Mouse (Mus musculus) heart, embryonic 14.5 days (tissue): ENCODE measurements around the gene Vps26c. TPM values are rescaled to one million over a fixed set of nuclear protein-coding genes. Genes with fewer than 3 reads are reported as not detected.

ENCODE experiments used
- ATAC-seq: fragments of 200-750 bp; cut with Nextera tagmentation; 2 replicates; pipeline ENCODE4 v1.8.0; 2017; ENCODE audit warnings: low read depth, moderate TSS enrichment; ENCODE audit not compliant: insufficient number of reproducible peaks, insufficient read depth, low FRiP score
- H3K27ac ChIP-seq, 2 experiments: fragments of 200-500 bp in 1 of 2; fragments of 300-500 bp in 1 of 2; sonication (generic) in 1 of 2; replicated peaks in 1 of 2; 2 replicates each; pipeline ENCODE4 v1.5.1; 2012 to 2014; ENCODE audit warnings: low read depth in 2 of 2, low read length in 2 of 2, control low read depth in 1 of 2, mild to moderate bottlenecking in 1 of 2, mixed read lengths in 1 of 2; ENCODE audit not compliant: control insufficient read depth in 1 of 2, insufficient read depth in 1 of 2
- H3K27me3 ChIP-seq: fragments of 300-500 bp; sonication (generic); 2 replicates; pipeline ENCODE4 v1.6.1; 2014; ENCODE audit warnings: mild to moderate bottlenecking, low read length, control low read depth; ENCODE audit not compliant: control insufficient read depth, insufficient read depth
- H3K36me3 ChIP-seq: fragments of 300-500 bp; sonication (generic); 2 replicates; pipeline ENCODE4 v1.6.1; 2014; ENCODE audit warnings: mild to moderate bottlenecking, control low read depth, low read length, mixed read lengths; ENCODE audit not compliant: control insufficient read depth, insufficient read depth
- H3K4me1 ChIP-seq, 2 experiments: fragments of 200-500 bp in 1 of 2; fragments of 300-500 bp in 1 of 2; sonication (generic) in 1 of 2; 2 replicates each; pipeline ENCODE4 v1.6.1; 2012 to 2014; ENCODE audit warnings: low read length in 2 of 2, control low read depth in 1 of 2, mixed read lengths in 1 of 2; ENCODE audit not compliant: control insufficient read depth in 2 of 2, insufficient read depth in 2 of 2
- H3K4me2 ChIP-seq: fragments of 300-500 bp; sonication (generic); 2 replicates; pipeline ENCODE4 v1.6.1; 2014; ENCODE audit warnings: mild to moderate bottlenecking, low read length
- H3K4me3 ChIP-seq, 2 experiments: fragments of 200-500 bp in 1 of 2; fragments of 300-500 bp in 1 of 2; sonication (generic) in 1 of 2; 2 replicates each; pipeline ENCODE4 v1.5.1; 2012 to 2014; ENCODE audit warnings: low read length in 2 of 2, mild to moderate bottlenecking in 2 of 2, control low read depth in 1 of 2, low read depth in 1 of 2, moderate library complexity in 1 of 2; ENCODE audit not compliant: control insufficient read depth in 1 of 2, insufficient read depth in 1 of 2
- H3K9ac ChIP-seq: fragments of 300-500 bp; sonication (generic); 2 replicates; pipeline ENCODE4 v1.6.1; 2014; ENCODE audit warnings: mild to moderate bottlenecking, low read length
- H3K9me3 ChIP-seq: fragments of 300-500 bp; sonication (generic); 2 replicates; pipeline ENCODE4 v1.6.1; 2016; ENCODE audit warnings: low read length, control low read depth; ENCODE audit not compliant: control insufficient read depth
- WGBS: fragments of 180-500 bp; shearing (Covaris S2); extraction: QIAGEN DNeasy Blood & Tissue Kit; methylation state at CpG from one replicate; pipeline ENCODE4 v1.1.7; 2014; 5-methylcytosine and 5-hydroxymethylcytosine counted together
- polyA plus RNA-seq: library from polyadenylated mRNA; unstranded; fragments of >200 nt; fragmentation: Nextera tagmentation; extraction: Ambion mirVana; gene quantifications from 2 replicates; pipeline ENCODE4 v1.2.1, GENCODE M21; 2014

Vps26c gene
- polyA plus RNA-seq, 1 experiment from 2014 or later, result 56.3 TPM

GRCm38 (mm10) chr16:94545781-94546562, 19.3 kb upstream of the Vps26c start:
- no peak for ATAC-seq
- 45% methylated on average over 8 of the region's 8 CpGs for WGBS
- no peak overlapping the region for H3K27ac ChIP-seq
- H3K9me3 ChIP-seq, result no peaks in the 10 kb centered on the region
- H3K9ac ChIP-seq, result no peak overlapping the region
- H3K4me2 ChIP-seq, result no peak overlapping the region
- no peaks in the 10 kb centered on the region for H3K27me3 ChIP-seq
- H3K4me1 ChIP-seq, result peaks cover 7 to 15% of the 10 kb centered on the region in 2 experiments
- no peak overlapping the region for H3K4me3 ChIP-seq
- H3K36me3 ChIP-seq, result no peaks in the 10 kb centered on the region

DNA sequence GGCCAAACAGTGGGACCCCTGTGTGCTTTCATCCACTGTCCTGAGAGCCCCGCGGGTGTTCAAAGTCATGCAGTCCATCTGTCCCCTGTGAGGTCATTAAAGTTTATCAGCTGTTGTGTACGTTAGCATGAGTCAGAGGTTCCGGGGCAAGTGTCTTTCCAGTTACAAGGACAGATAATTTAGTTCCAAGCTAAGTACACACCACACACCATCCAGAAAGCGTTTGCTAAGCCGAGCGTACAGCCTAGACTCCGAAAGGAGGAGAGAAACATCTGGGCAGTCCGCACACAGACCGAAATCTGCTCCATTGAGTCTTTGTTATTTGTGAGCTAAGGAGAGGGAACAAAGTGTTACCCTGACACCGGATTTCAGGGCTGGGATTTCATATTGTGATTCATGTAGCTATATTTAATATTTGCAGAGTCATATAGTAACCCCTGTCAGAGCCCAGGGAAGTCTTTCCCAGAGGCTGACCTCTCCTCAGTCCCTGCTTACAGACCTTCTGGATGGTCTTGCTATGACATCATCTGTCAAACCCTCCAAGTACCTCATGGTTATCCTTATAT, 18.0 kb upstream of the Vps26c start:
- no peaks in the 10 kb centered on the region for H3K27me3 ChIP-seq
- ATAC-seq, result peak; percentile 62; the same call in 1 of the 2 replicates
- H3K27ac ChIP-seq, result peak overlapping the region; percentile 82 to 85
- H3K9ac ChIP-seq, result peak overlapping the region; percentile 54
- H3K4me3 ChIP-seq, result no peak overlapping the region
- H3K9me3 ChIP-seq, result no peaks in the 10 kb centered on the region
- H3K4me2 ChIP-seq, result peak overlapping the region; percentile 45
- WGBS, result 16% methylated on average over 11 of the region's 11 CpGs
- H3K36me3 ChIP-seq, result no peaks in the 10 kb centered on the region
- peaks cover 7 to 15% of the 10 kb centered on the region in 2 experiments for H3K4me1 ChIP-seq

GRCm38 (mm10) chr16:94542898-94543297, 16.3 kb upstream of the Vps26c start:
- 90% methylated on average over 8 of the region's 8 CpGs for WGBS
- Histone ChIP-seq H3K9ac (no peak overlapping the region), H3K36me3 (no peaks in the 10 kb centered on the region), H3K27me3 (no peaks in the 10 kb centered on the region), H3K9me3 (no peaks in the 10 kb centered on the region), H3K4me1 (peaks cover 7 to 15% of the 10 kb centered on the region in 2 experiments), H3K4me2 (no peak overlapping the region), H3K4me3 (no peak overlapping the region), H3K27ac (no peak overlapping the region)
- no peak for ATAC-seq

DNA sequence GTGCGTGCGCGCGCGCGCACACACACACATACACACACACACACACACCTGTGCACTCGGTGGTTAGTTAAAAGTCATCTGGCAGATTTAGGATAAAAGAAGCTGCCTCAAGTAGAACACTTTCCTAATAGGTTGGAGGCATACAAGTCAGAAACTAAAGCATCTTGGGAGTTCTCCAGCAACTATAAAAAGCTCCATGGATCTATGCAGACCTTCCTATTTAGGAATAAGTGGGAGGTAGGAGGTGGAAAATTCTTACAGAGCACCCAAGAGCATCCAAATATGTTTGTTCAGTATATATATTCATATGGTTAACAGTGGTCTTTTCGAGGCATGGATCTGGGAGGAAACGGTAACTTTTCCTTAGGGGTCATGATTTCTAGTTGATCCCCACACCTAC, 13.5 kb upstream of the Vps26c start:
- no peaks in the 10 kb centered on the region for H3K36me3 ChIP-seq
- H3K4me2 ChIP-seq, result no peak overlapping the region
- H3K27me3 ChIP-seq, result no peaks in the 10 kb centered on the region
- no peaks in the 10 kb centered on the region for H3K9me3 ChIP-seq
- peaks cover 17 to 25% of the 10 kb centered on the region in 2 experiments for H3K4me1 ChIP-seq
- H3K27ac ChIP-seq, result no peak overlapping the region
- no peak for ATAC-seq
- no peak overlapping the region for H3K9ac ChIP-seq
- WGBS, result 94% methylated on average over 9 of the region's 9 CpGs
- H3K4me3 ChIP-seq, result no peak overlapping the region

DNA sequence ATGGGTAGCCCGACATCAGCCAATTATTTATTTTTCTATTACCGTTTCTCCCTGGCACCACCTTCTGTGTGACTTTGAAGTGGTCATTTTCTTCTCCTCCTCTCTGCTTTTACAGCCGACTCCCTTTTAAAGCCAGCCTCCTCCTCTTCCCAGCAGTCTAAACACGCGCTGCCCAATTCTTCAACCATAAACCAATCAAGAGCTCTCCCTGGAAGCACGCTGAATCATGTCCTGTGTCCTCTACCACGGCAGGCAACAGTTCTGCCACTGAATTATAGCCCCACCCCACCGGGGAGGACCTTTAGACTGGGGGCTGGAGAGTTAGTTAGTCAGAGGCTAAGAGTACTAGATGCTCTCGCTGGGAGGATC, 10.5 kb upstream of the Vps26c start:
- H3K27me3 ChIP-seq, result no peaks in the 10 kb centered on the region
- no peak overlapping the region for H3K4me3 ChIP-seq
- no peak overlapping the region for H3K9ac ChIP-seq
- 49% methylated on average over 9 of the region's 9 CpGs for WGBS
- peak overlapping the region; percentile 15 to 41; a peak in 2 of 4 replicates for H3K27ac ChIP-seq
- H3K36me3 ChIP-seq, result no peaks in the 10 kb centered on the region
- H3K9me3 ChIP-seq, result no peaks in the 10 kb centered on the region
- H3K4me2 ChIP-seq, result peak overlapping the region; percentile 12; the same call in 1 of the 2 replicates
- no peak for ATAC-seq
- H3K4me1 ChIP-seq, result peaks cover 11 to 13% of the 10 kb centered on the region in 2 experiments

- Histone ChIP-seq H3K27me3 (no peaks in the 10 kb centered on the region), H3K9ac (no peak overlapping the region), H3K36me3 (no peaks in the 10 kb centered on the region), H3K4me1 (peaks cover 11 to 13% of the 10 kb centered on the region in 2 experiments), H3K4me2 (peak overlapping the region; percentile 12; the same call in 1 of the 2 replicates), H3K4me3 (no peak overlapping the region), H3K27ac (peak overlapping the region; percentile 15 to 58), H3K9me3 (no peaks in the 10 kb centered on the region)
- WGBS, result 72% methylated on average over 7 of the region's 7 CpGs
- no peak for ATAC-seq
Observed at GRCm38 (mm10) chr16:94536417-94537158, 10.0 kb upstream of the Vps26c start.

- H3K27ac ChIP-seq, result no peak overlapping the region
- H3K36me3 ChIP-seq, result no peaks in the 10 kb centered on the region
- no peak overlapping the region for H3K9ac ChIP-seq
- no peaks in the 10 kb centered on the region for H3K9me3 ChIP-seq
- peaks cover 11 to 13% of the 10 kb centered on the region in 2 experiments for H3K4me1 ChIP-seq
- H3K4me3 ChIP-seq, result no peak overlapping the region
- H3K4me2 ChIP-seq, result no peak overlapping the region
- H3K27me3 ChIP-seq, result no peaks in the 10 kb centered on the region
- WGBS, result 84% methylated on average over 5 of the region's 5 CpGs
- ATAC-seq, result no peak
Observed at GRCm38 (mm10) chr16:94535716-94536115, 9.1 kb upstream of the Vps26c start.
